Mouse (Mus musculus) hindbrain, embryonic 11.5 days (tissue): ENCODE data around the gene Neurog2. TPM values are rescaled to one million over a fixed set of nuclear protein-coding genes. Genes with fewer than 3 reads are reported as not detected.

ENCODE experiments used
- ATAC-seq: fragments of 200-750 bp; cut with Nextera tagmentation; 2 replicates; pipeline ENCODE4 v1.8.0; 2017; ENCODE audit warnings: mild to moderate bottlenecking, moderate TSS enrichment, moderate library complexity; ENCODE audit not compliant: low FRiP score
- DNase-seq: peaks from one replicate; pipeline ENCODE4 v3.0.0-alpha.2; 2015; ENCODE audit warnings: low spot score
- H3K27ac ChIP-seq: fragments of 300-500 bp; sonication (generic); 2 replicates; pipeline ENCODE4 v1.5.1; 2014; ENCODE audit warnings: mild to moderate bottlenecking, low read depth, low read length
- H3K27me3 ChIP-seq: fragments of 300-500 bp; sonication (generic); 2 replicates; pipeline ENCODE4 v1.6.1; 2014; ENCODE audit warnings: mild to moderate bottlenecking, low read length, moderate library complexity, mixed read lengths; ENCODE audit not compliant: control insufficient read depth, insufficient read depth
- H3K36me3 ChIP-seq: fragments of 300-500 bp; sonication (generic); 2 replicates; pipeline ENCODE4 v1.6.1; 2014; ENCODE audit warnings: mild to moderate bottlenecking, low read length, moderate library complexity, mixed read lengths; ENCODE audit not compliant: control insufficient read depth, insufficient read depth
- H3K4me1 ChIP-seq: fragments of 300-500 bp; sonication (generic); replicated peaks from 2 replicates; pipeline ENCODE4 v1.6.1; 2014; ENCODE audit warnings: low read length, mixed read lengths; ENCODE audit not compliant: control insufficient read depth, insufficient read depth
- H3K4me2 ChIP-seq: fragments of 300-500 bp; sonication (generic); replicated peaks from 2 replicates; pipeline ENCODE4 v1.6.1; 2014; ENCODE audit warnings: mild to moderate bottlenecking, low read depth, low read length
- H3K4me3 ChIP-seq: fragments of 300-500 bp; sonication (generic); 2 replicates; pipeline ENCODE4 v1.5.1; 2014; ENCODE audit warnings: low read depth, low read length
- H3K9ac ChIP-seq: fragments of 300-500 bp; sonication (generic); 2 replicates; pipeline ENCODE4 v1.6.1; 2014; ENCODE audit warnings: low read depth, low read length
- H3K9me3 ChIP-seq: fragments of 300-500 bp; sonication (generic); 2 replicates; pipeline ENCODE4 v1.6.1; 2016; ENCODE audit warnings: low read length; ENCODE audit not compliant: control insufficient read depth
- WGBS: fragments of 180-500 bp; shearing (Covaris S2); extraction: QIAGEN DNeasy Blood & Tissue Kit; methylation state at CpG from one replicate; pipeline ENCODE4 v1.1.7; 2014; 5-methylcytosine and 5-hydroxymethylcytosine counted together
- polyA plus RNA-seq: library from polyadenylated mRNA; unstranded; fragments of >200 nt; fragmentation: Nextera tagmentation; extraction: Ambion mirVana; gene quantifications from 2 replicates; pipeline ENCODE4 v1.2.1, GENCODE M21; 2014

Gene Neurog2
- polyA plus RNA-seq, 1 experiment from 2014 or later: 45.1 TPM

DNA sequence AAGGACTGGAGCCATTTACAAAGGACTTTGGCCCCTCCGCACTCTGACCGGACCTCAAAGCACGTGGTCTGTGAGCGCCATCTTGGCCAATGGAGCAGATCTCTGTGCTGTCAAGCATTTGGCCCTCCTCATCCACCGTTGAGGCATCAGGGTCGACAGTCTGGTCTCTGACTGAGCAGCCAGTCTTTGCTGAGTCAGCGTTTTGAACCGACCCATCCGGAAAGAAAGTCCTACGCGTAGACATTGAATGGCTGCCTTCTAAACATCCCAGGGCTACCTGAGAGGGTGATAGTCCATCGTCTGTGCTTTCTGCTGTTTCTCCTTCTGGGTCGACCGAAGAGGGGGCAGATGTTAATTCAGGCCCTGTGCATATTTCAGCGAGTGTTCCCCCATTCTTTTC is 46.8 kb downstream of the Neurog2 start:
- no peak overlapping the region for H3K4me3 ChIP-seq
- H3K4me1 ChIP-seq: no peaks in the 10 kb centered on the region
- H3K36me3 ChIP-seq: no peaks in the 10 kb centered on the region
- DNase-seq: no peak
- H3K27ac ChIP-seq: no peak overlapping the region
- WGBS: 90% methylated on average over 15 of the region's 15 CpGs
- no peak overlapping the region for H3K4me2 ChIP-seq
- no peak for ATAC-seq
- H3K9me3 ChIP-seq: no peaks in the 10 kb centered on the region
- H3K27me3 ChIP-seq: no peaks in the 10 kb centered on the region
- H3K9ac ChIP-seq: no peak overlapping the region

Other genes starting within 250 kb of the Neurog2 start
- gene Ank2, start 133.8 kb upstream of the Neurog2 start, polyA plus RNA-seq: 83.6 and 118 TPM in 2 replicates
- gene Larp7, start 79.8 kb upstream of the Neurog2 start, polyA plus RNA-seq: 66.1 and 75.9 TPM in 2 replicates
- gene Zgrf1, start 79.6 kb upstream of the Neurog2 start, polyA plus RNA-seq: 9.5 and 12.6 TPM in 2 replicates
- 1.2 and 1.3 TPM in 2 replicates for gene Alpk1, start 147.4 kb downstream of the Neurog2 start, polyA plus RNA-seq
- gene Tifa, start 156.7 kb downstream of the Neurog2 start, polyA plus RNA-seq: 4.5 and 4.7 TPM in 2 replicates
- 71.9 and 77.9 TPM in 2 replicates for gene Ap1ar, start 204.4 kb downstream of the Neurog2 start, polyA plus RNA-seq